Mouse (Mus musculus) bone marrow macrophage, adult 2 months (primary cell): Measurements from ENCODE around the gene Smco2.

Experiments
- CTCF ChIP-seq: IDR thresholded peaks from 2 replicates; pipeline ENCODE4 v1.5.1; 2012; ENCODE audit warnings: low read depth, mild to moderate bottlenecking, low read length, moderate library complexity
- POLR2A ChIP-seq: IDR thresholded peaks from 2 replicates; pipeline ENCODE4 v1.6.1; 2012; ENCODE audit warnings: mild to moderate bottlenecking, low read depth, low read length, borderline replicate concordance

DNA sequence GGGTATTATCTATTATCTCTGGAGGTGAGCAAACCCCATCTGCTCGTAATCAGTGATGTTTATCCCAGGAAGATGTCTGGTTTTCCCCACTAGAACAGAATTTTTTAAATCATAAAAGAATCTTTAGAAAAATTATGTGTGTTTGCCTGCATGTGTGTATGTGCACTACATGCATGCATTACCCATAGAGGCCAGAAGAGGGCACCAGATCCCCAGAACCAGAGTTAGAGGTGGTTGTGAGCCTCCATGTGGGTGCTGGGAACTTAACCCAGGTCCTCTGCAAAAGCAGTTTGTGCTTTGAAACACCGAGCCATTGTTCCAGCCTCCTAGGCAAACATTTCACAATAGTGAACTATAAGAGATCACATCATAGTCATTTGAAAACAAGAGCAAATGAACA lies 26.9 kb downstream of the Smco2 start:
- TF ChIP-seq POLR2A: no peak
- no peak for TF ChIP-seq CTCF
